Comparison of ENCODE assay signal across 21 mouse cellular contexts in genomic region chr7:112215871-112216270, GRCm38 (mm10). TPM values are rescaled to one million over a fixed set of nuclear protein-coding genes. Genes with fewer than 3 reads are reported as not detected.
A peak's percentile ranks its signal among the peaks of the same experiment; 100 is the strongest.
DNase-seq lines count a peak whose midpoint lies in the region; ATAC-seq and TF ChIP-seq lines count a peak whose summit lies in the region.
"Had no signal": no experiment of that assay in that cellular context is flagged by ENCODE, and none has a peak within 500 bp of the region (broad histone marks: within the 10 kb centered on the region; RNA-seq: fewer than 3 reads in every experiment).

No protein-coding gene starts in this region.

- no peak for ATAC-seq in CD4-positive, CD25-positive, alpha-beta regulatory T cell, adult 4 months
- ATAC-seq in hindbrain, postnatal 0 days: no peak
- ATAC-seq in hindbrain, embryonic 12.5 days (ENCODE audit: low FRiP score): no peak
- ATAC-seq in liver, postnatal 0 days: no peak

- no peak overlapping the region for H3K9ac ChIP-seq in hindbrain, postnatal 0 days (replicated peaks; ENCODE audit: low read length)
- H3K9ac ChIP-seq in hindbrain, embryonic 12.5 days: no peak overlapping the region
- no peak overlapping the region for H3K9ac ChIP-seq in liver, postnatal 0 days (replicated peaks)
- H3K9ac ChIP-seq: hindbrain, embryonic 14.5 days; limb, embryonic 12.5 days had no signal

- H3K27me3 ChIP-seq in hindbrain, postnatal 0 days (ENCODE audit: insufficient read depth, low read length): no peaks in the 10 kb centered on the region
- H3K27me3 ChIP-seq in hindbrain, embryonic 12.5 days: no peaks in the 10 kb centered on the region; the same call in 1 of the 2 replicates
- H3K27me3 ChIP-seq in liver, postnatal 0 days (ENCODE audit: insufficient read depth, low read length): no peaks in the 10 kb centered on the region
- H3K27me3 ChIP-seq: limb, embryonic 12.5 days had no signal

- TF ChIP-seq EP300 in liver, postnatal 0 days (IDR thresholded peaks at IDR 0.05; ENCODE audit: low read depth): no peak

- DNase-seq in CD4-positive, CD25-positive, alpha-beta regulatory T cell, adult 2 months (ENCODE audit: low read depth, low spot score): peak; percentile 24
- DNase-seq in hindbrain, postnatal 0 days (ENCODE audit: low spot score): no peak
- DNase-seq in liver, postnatal 0 days: no peak
- DNase-seq in liver (no peak), ZHBTc4 (ENCODE audit: low read depth, low spot score) (peak; percentile 51)
- DNase-seq in spleen, postnatal 4 days (ENCODE audit: low spot score in 2 of 2): no peak
- DNase-seq: adrenal gland, adult 2 months; cerebellum, adult 8-10 months; heart, adult 11 months; kidney, adult 11 months; kidney, postnatal 14 days; lung, adult 18-20 months; thymus, adult 2 months had no signal

- 86% methylated on average over 3 of the region's 3 CpGs for WGBS in hindbrain, postnatal 0 days
- WGBS in hindbrain, embryonic 12.5 days: 80% methylated on average over 3 of the region's 3 CpGs
- 78% methylated on average over 3 of the region's 3 CpGs for WGBS in liver, postnatal 0 days (ENCODE audit: insufficient replicate concordance)

- H3K36me3 ChIP-seq in hindbrain, postnatal 0 days (ENCODE audit: insufficient read depth, low read length): no peaks in the 10 kb centered on the region
- no peaks in the 10 kb centered on the region for H3K36me3 ChIP-seq in hindbrain, embryonic 12.5 days
- no peaks in the 10 kb centered on the region for H3K36me3 ChIP-seq in liver, postnatal 0 days (replicated peaks; ENCODE audit: insufficient read depth, low read length)
- H3K36me3 ChIP-seq: forebrain, embryonic 10.5 days; limb, embryonic 12.5 days; midbrain, embryonic 10.5 days had no signal

- H3K9me3 ChIP-seq in hindbrain, postnatal 0 days (ENCODE audit: low read length): peaks cover 2% of the 10 kb centered on the region; the same call in 1 of the 2 replicates
- no peaks in the 10 kb centered on the region for H3K9me3 ChIP-seq in hindbrain, embryonic 12.5 days (replicated peaks)
- no peaks in the 10 kb centered on the region for H3K9me3 ChIP-seq in liver, postnatal 0 days (ENCODE audit: low read length)
- H3K9me3 ChIP-seq: forebrain, embryonic 10.5 days; limb, embryonic 12.5 days; midbrain, embryonic 10.5 days had no signal

- H3K4me3 ChIP-seq in hindbrain, postnatal 0 days (ENCODE audit: low read length): no peak overlapping the region
- H3K4me3 ChIP-seq in hindbrain, embryonic 12.5 days: no peak overlapping the region
- H3K4me3 ChIP-seq in liver, postnatal 0 days (ENCODE audit: low read depth, low read length): no peak overlapping the region
- H3K4me3 ChIP-seq: forebrain, embryonic 10.5 days; limb, embryonic 12.5 days; midbrain, embryonic 10.5 days had no signal

- peak; percentile 23; the same call in 1 of the 2 replicates for TF ChIP-seq CTCF in hindbrain, postnatal 0 days (IDR thresholded peaks at IDR 0.05; ENCODE audit: low read depth)
- TF ChIP-seq CTCF in liver, postnatal 0 days (IDR thresholded peaks at IDR 0.05; ENCODE audit: low read depth): peak; percentile 32

- no peak overlapping the region for H3K27ac ChIP-seq in hindbrain, postnatal 0 days
- no peak overlapping the region for H3K27ac ChIP-seq in hindbrain, embryonic 12.5 days
- no peak overlapping the region for H3K27ac ChIP-seq in liver, postnatal 0 days (ENCODE audit: low read depth)
- H3K27ac ChIP-seq: forebrain, embryonic 10.5 days; hindbrain, embryonic 14.5 days; limb, embryonic 12.5 days; macrophage; midbrain, embryonic 10.5 days had no signal

- H3K4me2 ChIP-seq in hindbrain, postnatal 0 days (ENCODE audit: low read depth, low read length): no peak overlapping the region
- H3K4me2 ChIP-seq in hindbrain, embryonic 12.5 days (replicated peaks): no peak overlapping the region
- no peak overlapping the region for H3K4me2 ChIP-seq in liver, postnatal 0 days (ENCODE audit: low read depth, low read length)
- H3K4me2 ChIP-seq: hindbrain, embryonic 14.5 days; limb, embryonic 12.5 days had no signal

- H3K4me1 ChIP-seq in hindbrain, postnatal 0 days (ENCODE audit: insufficient read depth, low read length): peaks cover 11% of the 10 kb centered on the region; the same call in 1 of the 2 replicates
- H3K4me1 ChIP-seq in hindbrain, embryonic 12.5 days: peaks cover 7% of the 10 kb centered on the region
- H3K4me1 ChIP-seq in liver, postnatal 0 days (ENCODE audit: insufficient read depth): no peaks in the 10 kb centered on the region

RNA-seq across cellular contexts. Expression of gene Mical2, which starts 9.8 kb away (rescaled TPM):
- polyA plus RNA-seq in CD4-positive, CD25-positive, alpha-beta regulatory T cell, adult 4 months (2017; shearing (Covaris generic)): 1 to 10 TPM; 2.1 to 2.4 TPM
- total RNA-seq in hindbrain, postnatal 0 days (2014; rRNA removed): 12.8 and 16.5 TPM in 2 replicates
- polyA plus RNA-seq in hindbrain, postnatal 0 days (2015; fragmentation: Nextera tagmentation; extraction: Ambion mirVana): 6.4 and 6.5 TPM in 2 replicates
- 1.6 and 2.3 TPM in 2 replicates for polyA plus RNA-seq in hindbrain, embryonic 12.5 days (2016; fragmentation: Nextera tagmentation; extraction: Ambion mirVana)
- 2.1 and 2.7 TPM in 2 replicates for polyA plus RNA-seq in liver, postnatal 0 days (2015; fragmentation: Nextera tagmentation; extraction: Ambion mirVana)

RNA-seq across cellular contexts. Expression of gene Dkk3, which starts 57.0 kb away (rescaled TPM):
- polyA plus RNA-seq in CD4-positive, CD25-positive, alpha-beta regulatory T cell, adult 4 months (2017; shearing (Covaris generic)): 1 to 10 TPM; 1.3 to 1.7 TPM
- total RNA-seq in hindbrain, postnatal 0 days (2014; rRNA removed): 33.2 and 42.0 TPM in 2 replicates
- 48.2 and 49.6 TPM in 2 replicates for polyA plus RNA-seq in hindbrain, postnatal 0 days (2015; fragmentation: Nextera tagmentation; extraction: Ambion mirVana)
- 25.3 and 30.2 TPM in 2 replicates for polyA plus RNA-seq in hindbrain, embryonic 12.5 days (2016; fragmentation: Nextera tagmentation; extraction: Ambion mirVana)
- polyA plus RNA-seq in liver, postnatal 0 days (2015; fragmentation: Nextera tagmentation; extraction: Ambion mirVana): 1.2 and 1.7 TPM in 2 replicates
- total RNA-seq: monocyte, adult 5-6 weeks had no signal
- polyA plus RNA-seq: macrophage had no signal

Comparison
In these comparisons a context has a peak if more than half of its experiments do, and no peak if none do; other contexts are left out.
1. DNase-seq: peak in CD4-positive, CD25-positive, alpha-beta regulatory T cell, adult 2 months (single experiment) and ZHBTc4 (single experiment); none in hindbrain, postnatal 0 days (single experiment), liver, postnatal 0 days (single experiment), liver (single experiment) and spleen, postnatal 4 days (0 of 2).